ENCODE assay signal across 20 mouse cellular contexts in genomic region chr3:54461366-54461765, GRCm38 (mm10).
A peak's percentile ranks its signal among the peaks of the same experiment; 100 is the strongest.
DNase-seq lines count a peak whose midpoint lies in the region; ATAC-seq and TF ChIP-seq lines count a peak whose summit lies in the region.
"Had no signal": no experiment of that assay in that cellular context is flagged by ENCODE, and none has a peak within 500 bp of the region (broad histone marks: within the 10 kb centered on the region; RNA-seq: fewer than 3 reads in every experiment).

No protein-coding gene starts in this region.

- peak overlapping the region; percentile 57; the same call in 1 of the 2 replicates for H3K27ac ChIP-seq in embryonic facial prominence, embryonic 13.5 days
- H3K27ac ChIP-seq in embryonic facial prominence, embryonic 10.5 days (replicated peaks), result no peak overlapping the region
- peak overlapping the region; percentile 75 for H3K27ac ChIP-seq in embryonic facial prominence, embryonic 15.5 days (replicated peaks)
- H3K27ac ChIP-seq: forebrain, embryonic 13.5 days; forebrain, embryonic 15.5 days had no signal

- TF ChIP-seq CTCF in Patski (IDR thresholded peaks at IDR 0.05), result no peak

- intact Hi-C loops in heart, postnatal 25 days (cut with DNase I), result no loop called here

- WGBS in embryonic facial prominence, embryonic 13.5 days, result 79% methylated on average over 6 of the region's 6 CpGs
- WGBS in embryonic facial prominence, embryonic 10.5 days, result 93% methylated on average over 6 of the region's 6 CpGs
- 60% methylated on average over 6 of the region's 6 CpGs for WGBS in embryonic facial prominence, embryonic 15.5 days

- H3K36me3 ChIP-seq in embryonic facial prominence, embryonic 13.5 days, result no peaks in the 10 kb centered on the region
- H3K36me3 ChIP-seq in embryonic facial prominence, embryonic 10.5 days (replicated peaks), result no peaks in the 10 kb centered on the region
- no peaks in the 10 kb centered on the region for H3K36me3 ChIP-seq in embryonic facial prominence, embryonic 15.5 days
- H3K36me3 ChIP-seq: forebrain, embryonic 15.5 days had no signal

- no peak overlapping the region for H3K9ac ChIP-seq in embryonic facial prominence, embryonic 13.5 days
- no peak overlapping the region for H3K9ac ChIP-seq in embryonic facial prominence, embryonic 15.5 days
- H3K9ac ChIP-seq: forebrain, embryonic 13.5 days; forebrain, embryonic 15.5 days; forebrain, postnatal 0 days had no signal

- peaks cover 8% of the 10 kb centered on the region; the same call in 1 of the 2 replicates for H3K4me1 ChIP-seq in embryonic facial prominence, embryonic 13.5 days
- peaks cover 8% of the 10 kb centered on the region; the same call in 1 of the 2 replicates for H3K4me1 ChIP-seq in embryonic facial prominence, embryonic 10.5 days
- H3K4me1 ChIP-seq in embryonic facial prominence, embryonic 15.5 days, result 0 out of 2 replicates have a peak, but pooled peaks cover 5% of the 10 kb centered on the region
- H3K4me1 ChIP-seq: forebrain, embryonic 13.5 days; forebrain, embryonic 15.5 days had no signal

- H3K4me3 ChIP-seq in embryonic facial prominence, embryonic 13.5 days, result no peak overlapping the region
- no peak overlapping the region for H3K4me3 ChIP-seq in embryonic facial prominence, embryonic 10.5 days
- H3K4me3 ChIP-seq in embryonic facial prominence, embryonic 15.5 days (replicated peaks), result no peak overlapping the region
- H3K4me3 ChIP-seq: forebrain, embryonic 13.5 days; forebrain, embryonic 15.5 days had no signal

- in situ Hi-C loops in Patski (cut with MboI; ENCODE audit: low pct_unique_long_range_greater_than_20kb), result no loop called here

- H3K4me2 ChIP-seq in embryonic facial prominence, embryonic 13.5 days, result no peak overlapping the region
- no peak overlapping the region for H3K4me2 ChIP-seq in embryonic facial prominence, embryonic 15.5 days (replicated peaks)
- H3K4me2 ChIP-seq: forebrain, embryonic 13.5 days; forebrain, embryonic 15.5 days had no signal

- DNase-seq in embryonic facial prominence, embryonic 10.5 days (ENCODE audit: low spot score), result no peak
- peak; percentile 77 for DNase-seq in 3T3-L1 (ENCODE audit: low read depth, low spot score)
- peak; percentile 85 for DNase-seq in Patski (ENCODE audit: low read depth, low spot score)
- no peak for DNase-seq in embryo, embryonic 9.5 days (ENCODE audit: extremely low spot score)
- no peak for DNase-seq in heart, postnatal 25 days (ENCODE audit: low spot score)
- DNase-seq: adrenal gland, adult 2 months; adrenal gland, postnatal 10 days; adrenal gland, postnatal 25 days; cerebellum, adult 11 months; cerebellum, adult 18-20 months; cerebellum, adult 8-10 months; cerebellum, adult 9-11 months; cerebellum, postnatal 14 days; cerebellum, postnatal 36 days; forebrain, postnatal 0 days had no signal

- CTCF ChIA-PET in Patski (lab: Charles Lee), result interaction anchor here (1.0 to 5.7 kb wide), 5 partner anchors 9 to 103 kb away, joined by 3 to 39 read pairs (median 3); no protein-coding TSS in a partner anchor

- H3K27me3 ChIP-seq in embryonic facial prominence, embryonic 13.5 days, result no peaks in the 10 kb centered on the region
- no peaks in the 10 kb centered on the region for H3K27me3 ChIP-seq in embryonic facial prominence, embryonic 10.5 days (replicated peaks; ENCODE audit: low read depth, poor library complexity, severe bottlenecking)
- H3K27me3 ChIP-seq in Patski, result no peaks in the 10 kb centered on the region
- no peaks in the 10 kb centered on the region for H3K27me3 ChIP-seq in embryonic facial prominence, embryonic 15.5 days
- H3K27me3 ChIP-seq: forebrain, embryonic 13.5 days; forebrain, embryonic 15.5 days had no signal

- POLR2A ChIA-PET in Patski (lab: Charles Lee), result interaction anchor here (0.5 kb wide), 1 partner anchor 127 kb away, joined by 3 read pairs; no protein-coding TSS in a partner anchor

- ATAC-seq in embryonic facial prominence, embryonic 13.5 days (ENCODE audit: insufficient number of reproducible peaks, insufficient read depth, low FRiP score, low TSS enrichment, low read depth), result no peak
- peak; percentile 91 for ATAC-seq in Patski
- ATAC-seq in embryonic facial prominence, embryonic 15.5 days (ENCODE audit: insufficient number of reproducible peaks, low FRiP score, low TSS enrichment, low read depth), result no peak
- no peak for ATAC-seq in monocyte, adult 5-6 weeks (replicated peaks; ENCODE audit: insufficient number of reproducible peaks, low FRiP score, low TSS enrichment, poor library complexity, severe bottlenecking)
- ATAC-seq: forebrain, embryonic 13.5 days; forebrain, embryonic 15.5 days; forebrain, postnatal 0 days had no signal

- H3K9me3 ChIP-seq in embryonic facial prominence, embryonic 13.5 days, result no peaks in the 10 kb centered on the region
- H3K9me3 ChIP-seq in embryonic facial prominence, embryonic 10.5 days, result peaks cover 3% of the 10 kb centered on the region; the same call in 1 of the 2 replicates
- H3K9me3 ChIP-seq in embryonic facial prominence, embryonic 15.5 days (replicated peaks), result no peaks in the 10 kb centered on the region
- H3K9me3 ChIP-seq: forebrain, embryonic 13.5 days; forebrain, embryonic 15.5 days had no signal

Comparison
In these comparisons a context has a peak if more than half of its experiments do, and no peak if none do; other contexts are left out.
1. DNase-seq: peak in 3T3-L1 (single experiment) and Patski (single experiment); none in embryonic facial prominence, embryonic 10.5 days (single experiment), embryo, embryonic 9.5 days (single experiment) and heart, postnatal 25 days (single experiment).